Mouse (Mus musculus): ENCODE results near the gene Slc17a4. TPM values are rescaled to one million over a fixed set of nuclear protein-coding genes. Genes with fewer than 3 reads are reported as not detected.

The Slc17a4 gene
- polyA plus RNA-seq, 1 experiment from 2014 or later, result 0.37 TPM

DNA sequence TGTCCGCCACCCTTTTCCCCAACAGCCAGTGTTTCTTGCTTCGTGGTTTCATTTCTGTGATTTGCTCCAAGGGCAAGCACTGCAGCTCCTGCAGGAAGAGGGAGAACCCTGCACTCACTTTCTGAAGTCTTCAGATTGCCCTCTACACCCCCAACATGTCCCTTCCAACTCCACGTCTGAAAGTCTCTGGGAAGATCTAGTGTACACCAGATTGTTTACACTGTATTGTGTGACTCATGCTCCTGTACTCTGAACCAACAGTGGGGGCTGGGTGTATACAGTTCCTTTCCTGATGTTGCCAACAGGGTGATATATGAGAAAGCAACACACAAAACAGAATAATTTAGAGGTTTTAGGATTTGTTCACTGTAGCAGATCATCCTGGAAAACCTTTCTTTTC lies 13.8 kb upstream of the Slc17a4 start:
- H3K27ac ChIP-seq, result no peak overlapping the region
- no peaks in the 10 kb centered on the region for H3K36me3 ChIP-seq
- no peak overlapping the region for H3K4me2 ChIP-seq (replicated peaks)
- ATAC-seq (ENCODE audit: low FRiP score, low read depth), result no peak
- no peaks in the 10 kb centered on the region for H3K27me3 ChIP-seq (replicated peaks)
- H3K9me3 ChIP-seq, result no peaks in the 10 kb centered on the region; the same call in 1 of the 2 replicates
- no peaks in the 10 kb centered on the region for H3K4me1 ChIP-seq
- 68% methylated on average over 3 of the region's 3 CpGs for WGBS
- H3K4me3 ChIP-seq, result no peak overlapping the region
- no peak overlapping the region for H3K9ac ChIP-seq

DNA sequence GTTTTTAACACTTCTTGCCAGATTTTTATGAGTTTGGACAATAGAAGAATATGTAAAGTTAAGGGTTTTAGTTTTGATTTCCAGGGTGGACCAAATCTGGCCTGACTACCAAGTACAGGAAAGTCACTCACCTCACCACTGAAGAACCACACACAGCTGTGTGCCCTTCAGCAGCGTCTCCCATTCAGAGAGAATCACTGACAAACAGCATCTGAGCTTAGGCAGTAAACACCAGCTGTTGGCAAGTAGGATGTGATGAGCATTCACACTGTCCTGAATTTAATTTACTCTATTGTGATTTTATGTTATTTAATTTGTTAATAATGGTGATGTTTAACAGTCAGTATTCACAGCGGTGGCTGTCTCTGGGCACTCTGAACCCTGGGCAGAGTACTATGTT lies 11.0 kb upstream of the Slc17a4 start:
- H3K4me3 ChIP-seq, result no peak overlapping the region
- H3K4me2 ChIP-seq (replicated peaks), result no peak overlapping the region
- no peak overlapping the region for H3K9ac ChIP-seq
- no peaks in the 10 kb centered on the region for H3K36me3 ChIP-seq
- ATAC-seq (ENCODE audit: low FRiP score, low read depth), result no peak
- H3K9me3 ChIP-seq, result no peaks in the 10 kb centered on the region
- no peaks in the 10 kb centered on the region for H3K4me1 ChIP-seq
- no peak overlapping the region for H3K27ac ChIP-seq
- H3K27me3 ChIP-seq (replicated peaks), result no peaks in the 10 kb centered on the region
- WGBS, result 69% methylated on average over 2 of the region's 2 CpGs

GRCm38 (mm10) chr13:23917674-23918073 lies 2.9 kb upstream of the Slc17a4 start:
- Histone ChIP-seq H3K4me1 (peaks cover 3% of the 10 kb centered on the region; the same call in 1 of the 2 replicates), H3K4me3 (no peak overlapping the region), H3K36me3 (no peaks in the 10 kb centered on the region), H3K9me3 (no peaks in the 10 kb centered on the region), H3K4me2 (replicated peaks) (no peak overlapping the region), H3K27ac (no peak overlapping the region), H3K27me3 (replicated peaks) (no peaks in the 10 kb centered on the region), H3K9ac (no peak overlapping the region)
- 78% methylated on average over 4 of the region's 4 CpGs for WGBS
- ATAC-seq (ENCODE audit: low FRiP score, low read depth), result no peak

DNA sequence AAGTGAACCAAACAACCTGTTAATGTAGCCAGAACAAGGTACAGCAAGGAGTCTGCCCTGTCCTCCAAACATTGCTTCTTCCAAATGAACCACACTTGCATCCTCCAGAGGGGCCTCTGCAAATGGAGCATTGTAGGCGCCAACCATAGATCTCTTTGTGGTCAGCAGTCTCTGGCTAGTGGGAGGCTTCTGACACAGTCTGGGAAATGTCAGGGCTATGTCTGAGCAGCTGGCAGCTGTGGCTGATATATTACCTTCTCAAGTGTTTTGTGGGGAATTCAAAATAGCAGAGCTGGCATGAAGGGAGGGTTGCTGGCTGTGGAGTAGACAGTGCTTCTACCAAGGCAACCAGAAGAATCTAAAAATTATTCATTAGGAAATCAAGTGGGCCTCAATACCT lies 1.3 kb upstream of the Slc17a4 start:
- no peaks in the 10 kb centered on the region for H3K36me3 ChIP-seq
- whole genome bisulfite sequencing, result 84% methylated on average over 1 of the region's 1 CpGs
- H3K9ac ChIP-seq, result no peak overlapping the region
- H3K4me3 ChIP-seq, result no peak overlapping the region
- no peaks in the 10 kb centered on the region for H3K27me3 ChIP-seq (replicated peaks)
- H3K9me3 ChIP-seq, result no peaks in the 10 kb centered on the region
- peaks cover 3% of the 10 kb centered on the region; the same call in 1 of the 2 replicates for H3K4me1 ChIP-seq
- H3K4me2 ChIP-seq (replicated peaks), result no peak overlapping the region
- ATAC-seq (ENCODE audit: low FRiP score, low read depth), result no peak
- no peak overlapping the region for H3K27ac ChIP-seq

DNA sequence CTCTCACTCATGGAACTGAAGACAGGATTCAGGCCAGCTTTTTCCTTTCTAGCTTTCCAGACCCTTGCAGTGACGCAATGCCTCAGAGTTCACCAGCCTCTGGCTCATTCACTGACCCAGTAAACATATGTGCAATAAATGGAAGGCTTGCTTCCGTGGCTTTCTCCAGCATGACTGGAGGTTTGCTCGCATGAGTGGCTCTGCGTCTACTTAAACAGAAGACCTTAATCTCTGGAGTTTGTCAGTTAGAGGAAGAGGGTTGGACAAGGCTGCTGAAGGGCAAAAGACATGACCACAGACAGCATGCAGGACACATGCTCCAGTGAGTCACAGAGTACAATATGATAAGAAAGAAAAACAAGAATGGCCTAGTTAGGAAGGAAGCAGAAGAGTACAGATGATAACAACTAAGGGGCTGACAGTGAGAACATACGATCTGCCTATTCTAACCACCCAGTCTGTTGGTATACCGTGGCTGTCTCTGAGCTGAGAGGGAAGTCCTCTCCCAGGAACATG lies 960 bp downstream of the Slc17a4 start:
- peaks cover 3% of the 10 kb centered on the region; the same call in 1 of the 2 replicates for H3K4me1 ChIP-seq
- no peak overlapping the region for H3K4me3 ChIP-seq
- WGBS, result 45% methylated on average over 6 of the region's 6 CpGs
- H3K4me2 ChIP-seq (replicated peaks), result no peak overlapping the region
- no peak for ATAC-seq (ENCODE audit: low FRiP score, low read depth)
- H3K27me3 ChIP-seq (replicated peaks), result no peaks in the 10 kb centered on the region
- no peak overlapping the region for H3K27ac ChIP-seq
- no peaks in the 10 kb centered on the region for H3K9me3 ChIP-seq
- no peak overlapping the region for H3K9ac ChIP-seq
- no peaks in the 10 kb centered on the region for H3K36me3 ChIP-seq

DNA sequence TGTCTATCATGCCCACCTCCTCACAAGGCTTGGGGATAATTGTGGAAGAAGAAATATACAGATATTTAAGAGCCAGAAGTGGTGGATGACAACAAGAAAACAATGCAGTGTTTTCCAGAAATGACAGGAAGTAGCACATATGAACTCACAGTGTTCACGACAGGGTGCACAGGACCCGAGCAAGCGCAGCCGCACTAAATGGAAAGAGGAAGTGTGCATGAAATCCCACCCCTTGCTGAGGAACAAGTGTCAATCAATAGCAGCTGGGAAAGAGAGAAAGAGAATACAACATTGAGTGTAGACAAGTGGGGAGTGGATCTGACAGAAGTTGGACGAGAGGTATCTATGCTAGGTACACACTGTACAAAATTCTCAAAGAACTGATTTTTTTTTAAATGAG lies 3.5 kb downstream of the Slc17a4 start:
- Histone ChIP-seq H3K27ac (no peak overlapping the region), H3K4me1 (0 out of 2 replicates have a peak, but pooled peaks cover 3% of the 10 kb centered on the region), H3K4me2 (replicated peaks) (no peak overlapping the region), H3K27me3 (replicated peaks) (no peaks in the 10 kb centered on the region), H3K36me3 (no peaks in the 10 kb centered on the region), H3K4me3 (no peak overlapping the region), H3K9ac (no peak overlapping the region), H3K9me3 (no peaks in the 10 kb centered on the region)
- no peak for ATAC-seq (ENCODE audit: low FRiP score, low read depth)
- WGBS, result 87% methylated on average over 5 of the region's 5 CpGs

- Histone ChIP-seq H3K9me3 (no peaks in the 10 kb centered on the region), H3K36me3 (no peaks in the 10 kb centered on the region), H3K27me3 (replicated peaks) (no peaks in the 10 kb centered on the region), H3K4me1 (no peaks in the 10 kb centered on the region), H3K4me2 (replicated peaks) (no peak overlapping the region), H3K9ac (no peak overlapping the region), H3K27ac (no peak overlapping the region), H3K4me3 (no peak overlapping the region)
- no peak for ATAC-seq (ENCODE audit: low FRiP score, low read depth)
- 84% methylated on average over 5 of the region's 5 CpGs for WGBS
These were observed 4.7 kb downstream of the Slc17a4 start for GRCm38 (mm10) chr13:23910121-23910520.

DNA sequence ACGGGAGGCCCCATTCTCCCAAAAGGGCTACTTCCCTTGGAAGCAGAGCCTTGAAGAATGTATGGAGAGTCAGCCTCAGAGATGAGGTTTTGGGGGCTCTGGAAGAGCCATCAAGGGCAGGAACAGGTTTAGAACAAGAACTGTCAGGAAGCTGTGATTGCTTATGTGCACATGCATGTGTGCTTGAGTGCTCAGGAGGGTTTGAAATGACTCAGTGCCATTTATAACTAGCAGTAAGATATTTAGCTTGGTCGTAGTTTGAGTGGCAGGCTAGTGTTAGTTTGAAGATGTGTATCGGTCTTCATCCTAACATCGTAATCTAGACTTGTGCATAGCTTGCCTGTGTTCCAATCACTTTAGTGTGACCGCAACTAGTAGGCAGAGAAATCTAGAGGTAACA lies 7.9 kb downstream of the Slc17a4 start:
- Histone ChIP-seq H3K4me2 (replicated peaks) (no peak overlapping the region), H3K27ac (no peak overlapping the region), H3K36me3 (no peaks in the 10 kb centered on the region), H3K9me3 (no peaks in the 10 kb centered on the region), H3K4me1 (no peaks in the 10 kb centered on the region), H3K27me3 (replicated peaks) (no peaks in the 10 kb centered on the region), H3K9ac (no peak overlapping the region), H3K4me3 (no peak overlapping the region)
- WGBS, result 95% methylated on average over 5 of the region's 5 CpGs
- no peak for ATAC-seq (ENCODE audit: low FRiP score, low read depth)

GRCm38 (mm10) chr13:23898242-23898641 lies 16.6 kb downstream of the Slc17a4 start:
- H3K9ac ChIP-seq, result no peak overlapping the region
- no peaks in the 10 kb centered on the region for H3K36me3 ChIP-seq
- no peaks in the 10 kb centered on the region for H3K9me3 ChIP-seq
- no peak for ATAC-seq (ENCODE audit: low FRiP score, low read depth)
- H3K4me1 ChIP-seq, result peaks cover 2% of the 10 kb centered on the region; the same call in 1 of the 2 replicates
- H3K4me2 ChIP-seq (replicated peaks), result no peak overlapping the region
- no peaks in the 10 kb centered on the region for H3K27me3 ChIP-seq (replicated peaks)
- WGBS, result 73% methylated on average over 6 of the region's 6 CpGs
- H3K4me3 ChIP-seq, result no peak overlapping the region
- no peak overlapping the region for H3K27ac ChIP-seq

DNA sequence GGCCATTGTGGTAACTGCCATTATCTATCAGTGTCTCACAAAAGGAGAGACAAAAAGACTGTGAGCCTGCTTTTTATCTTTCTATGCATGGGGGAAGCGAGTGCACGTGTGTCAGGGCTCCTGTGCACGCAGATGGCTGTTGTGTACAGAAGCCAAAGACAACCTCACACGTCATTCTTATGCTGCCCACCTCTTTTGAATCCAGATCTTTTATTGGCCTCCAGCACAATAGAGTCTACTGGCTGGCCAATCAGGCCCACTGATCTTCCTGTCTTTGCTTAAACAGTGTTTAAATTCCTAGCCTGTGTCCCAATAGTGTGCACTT lies 21.6 kb downstream of the Slc17a4 start:
- Histone ChIP-seq H3K27me3 (replicated peaks) (no peaks in the 10 kb centered on the region), H3K36me3 (no peaks in the 10 kb centered on the region), H3K27ac (no peak overlapping the region), H3K9me3 (no peaks in the 10 kb centered on the region), H3K9ac (no peak overlapping the region), H3K4me2 (replicated peaks) (no peak overlapping the region; the same call in 1 of the 2 replicates), H3K4me1 (peaks cover 5% of the 10 kb centered on the region; the same call in 1 of the 2 replicates), H3K4me3 (no peak overlapping the region)
- WGBS, result 22% methylated on average over 4 of the region's 4 CpGs
- no peak for ATAC-seq (ENCODE audit: low FRiP score, low read depth)

- Histone ChIP-seq H3K4me1 (peaks cover 5% of the 10 kb centered on the region; the same call in 1 of the 2 replicates), H3K4me2 (replicated peaks) (no peak overlapping the region; the same call in 1 of the 2 replicates), H3K27me3 (replicated peaks) (no peaks in the 10 kb centered on the region), H3K9ac (no peak overlapping the region), H3K36me3 (no peaks in the 10 kb centered on the region), H3K9me3 (no peaks in the 10 kb centered on the region), H3K4me3 (no peak overlapping the region), H3K27ac (no peak overlapping the region)
- WGBS, result 18% methylated on average over 9 of the region's 9 CpGs
- 0 out of 2 replicates have a peak, but pooled peaks have one; percentile 41 for ATAC-seq (ENCODE audit: low FRiP score, low read depth)
These were observed 22.1 kb downstream of the Slc17a4 start for GRCm38 (mm10) chr13:23892592-23893268.

- ATAC-seq (ENCODE audit: low FRiP score, low read depth), result no peak
- H3K4me1 ChIP-seq, result peaks cover 5% of the 10 kb centered on the region; the same call in 1 of the 2 replicates
- H3K27ac ChIP-seq, result no peak overlapping the region
- H3K4me3 ChIP-seq, result no peak overlapping the region
- H3K4me2 ChIP-seq (replicated peaks), result no peak overlapping the region
- WGBS, result 61% methylated on average over 6 of the region's 6 CpGs
- H3K9ac ChIP-seq, result no peak overlapping the region
- H3K27me3 ChIP-seq (replicated peaks), result no peaks in the 10 kb centered on the region
- H3K36me3 ChIP-seq, result no peaks in the 10 kb centered on the region
- no peaks in the 10 kb centered on the region for H3K9me3 ChIP-seq
These were observed 25.7 kb downstream of the Slc17a4 start for GRCm38 (mm10) chr13:23889011-23889605.

Data from neural tube, embryonic 12.5 days (tissue).